Mouse (Mus musculus) midbrain, embryonic 11.5 days (tissue): ENCODE results near the gene Ssbp3. TPM values are rescaled to one million over a fixed set of nuclear protein-coding genes. Genes with fewer than 3 reads are reported as not detected.

ENCODE experiments used
- ATAC-seq: fragments of 200-750 bp; cut with Nextera tagmentation; 2 replicates; pipeline ENCODE4 v1.8.0; 2017; ENCODE audit warnings: moderate TSS enrichment, moderate library complexity; ENCODE audit not compliant: low FRiP score
- DNase-seq: peaks from one replicate; pipeline ENCODE4 v3.0.0; 2015; ENCODE audit warnings: low spot score; ENCODE audit errors: missing footprints
- H3K27ac ChIP-seq: fragments of 300-500 bp; sonication (generic); 2 replicates; pipeline ENCODE4 v1.5.1; 2014; ENCODE audit warnings: low read depth, low read length
- H3K27me3 ChIP-seq: fragments of 300-500 bp; sonication (generic); 2 replicates; pipeline ENCODE4 v1.6.1; 2014; ENCODE audit warnings: mild to moderate bottlenecking, low read length, moderate library complexity, mixed read lengths; ENCODE audit not compliant: control insufficient read depth, insufficient read depth
- H3K36me3 ChIP-seq: fragments of 300-500 bp; sonication (generic); 2 replicates; pipeline ENCODE4 v1.6.1; 2014; ENCODE audit warnings: mild to moderate bottlenecking, low read length, moderate library complexity, mixed read lengths; ENCODE audit not compliant: control insufficient read depth, insufficient read depth
- H3K4me1 ChIP-seq: fragments of 300-500 bp; sonication (generic); 2 replicates; pipeline ENCODE4 v1.6.1; 2014; ENCODE audit warnings: low read length; ENCODE audit not compliant: control insufficient read depth, insufficient read depth
- H3K4me2 ChIP-seq: fragments of 300-500 bp; sonication (generic); 2 replicates; pipeline ENCODE4 v1.6.1; 2014; ENCODE audit warnings: mild to moderate bottlenecking, moderate library complexity
- H3K4me3 ChIP-seq: fragments of 300-500 bp; sonication (generic); 2 replicates; pipeline ENCODE4 v1.5.1; 2014; ENCODE audit warnings: low read depth, low read length
- H3K9ac ChIP-seq: fragments of 300-500 bp; sonication (generic); 2 replicates; pipeline ENCODE4 v1.6.1; 2014; ENCODE audit warnings: low read length
- H3K9me3 ChIP-seq: fragments of 300-500 bp; sonication (generic); 2 replicates; pipeline ENCODE4 v1.6.1; 2016; ENCODE audit warnings: low read length; ENCODE audit not compliant: control insufficient read depth
- WGBS: fragments of 180-500 bp; shearing (Covaris S2); extraction: QIAGEN DNeasy Blood & Tissue Kit; methylation state at CpG from one replicate; pipeline ENCODE4 v1.1.7; 2014; 5-methylcytosine and 5-hydroxymethylcytosine counted together
- polyA plus RNA-seq: library from polyadenylated mRNA; unstranded; fragments of >200 nt; fragmentation: Nextera tagmentation; extraction: Ambion mirVana; gene quantifications from 2 replicates; pipeline ENCODE4 v1.2.1, GENCODE M21; 2014

Gene Ssbp3
- polyA plus RNA-seq, 1 experiment from 2014 or later: 124 TPM

DNA sequence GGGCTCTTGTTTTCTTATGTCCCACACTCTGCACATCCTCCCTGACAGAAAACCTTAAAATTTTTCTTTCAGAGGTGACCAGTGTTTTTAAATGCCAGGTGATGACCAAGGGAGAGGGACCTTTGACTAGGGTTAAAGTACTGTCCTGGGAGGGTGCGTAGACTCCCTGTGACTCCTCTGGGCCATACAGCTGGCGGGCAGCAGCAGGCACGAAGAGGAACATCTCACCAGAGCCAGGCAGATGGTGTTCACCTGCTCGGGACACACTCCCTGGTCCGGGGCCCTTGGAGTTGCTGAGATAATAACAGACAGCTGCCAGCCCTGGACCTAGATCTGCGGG, 78.4 kb downstream of the Ssbp3 start:
- H3K4me1 ChIP-seq: peaks cover 77% of the 10 kb centered on the region
- 20% methylated on average over 6 of the region's 6 CpGs for WGBS
- H3K4me2 ChIP-seq: peak overlapping the region; percentile 26; the same call in 1 of the 2 replicates
- no peaks in the 10 kb centered on the region for H3K9me3 ChIP-seq
- H3K4me3 ChIP-seq: no peak overlapping the region
- no peaks in the 10 kb centered on the region for H3K36me3 ChIP-seq
- H3K27me3 ChIP-seq: no peaks in the 10 kb centered on the region; the same call in 1 of the 2 replicates
- ATAC-seq (no peak), DNase-seq (no peak)
- H3K9ac ChIP-seq: peak overlapping the region; percentile 7; the same call in 1 of the 2 replicates
- peak overlapping the region; percentile 77 for H3K27ac ChIP-seq

- H3K9me3 ChIP-seq: no peaks in the 10 kb centered on the region
- H3K27me3 ChIP-seq: no peaks in the 10 kb centered on the region; the same call in 1 of the 2 replicates
- H3K9ac ChIP-seq: peak overlapping the region; percentile 39
- peak; percentile 71 for ATAC-seq
- H3K4me1 ChIP-seq: peaks cover 77% of the 10 kb centered on the region
- peak overlapping the region; percentile 26; the same call in 1 of the 2 replicates for H3K4me2 ChIP-seq
- peak overlapping the region; percentile 77 for H3K27ac ChIP-seq
- no peak overlapping the region for H3K4me3 ChIP-seq
- DNase-seq: peak; percentile 93
- H3K36me3 ChIP-seq: no peaks in the 10 kb centered on the region
- WGBS: 17% methylated on average over 10 of the region's 10 CpGs
Measured at GRCm38 (mm10) chr4:106989226-106989983, 78.9 kb downstream of the Ssbp3 start.

- no peak overlapping the region for H3K27ac ChIP-seq
- 92% methylated on average over 5 of the region's 5 CpGs for WGBS
Measured at GRCm38 (mm10) chr4:106993053-106993452, 82.6 kb downstream of the Ssbp3 start.

GRCm38 (mm10) chr4:106994252-106994651, 83.8 kb downstream of the Ssbp3 start:
- H3K36me3 ChIP-seq: no peaks in the 10 kb centered on the region
- H3K4me3 ChIP-seq: no peak overlapping the region
- DNase-seq (no peak), ATAC-seq (no peak)
- no peaks in the 10 kb centered on the region for H3K9me3 ChIP-seq
- H3K27ac ChIP-seq: no peak overlapping the region
- 83% methylated on average over 5 of the region's 5 CpGs for WGBS
- H3K27me3 ChIP-seq: no peaks in the 10 kb centered on the region
- no peak overlapping the region for H3K9ac ChIP-seq
- peaks cover 37% of the 10 kb centered on the region for H3K4me1 ChIP-seq
- H3K4me2 ChIP-seq: no peak overlapping the region

More at GRCm38 (mm10) chr4:106993053-106993452, 82.6 kb downstream of the Ssbp3 start:
- H3K27me3 ChIP-seq: no peaks in the 10 kb centered on the region
- no peaks in the 10 kb centered on the region for H3K9me3 ChIP-seq
- no peak overlapping the region for H3K9ac ChIP-seq
- DNase-seq: no peak
- H3K4me1 ChIP-seq: peaks cover 49% of the 10 kb centered on the region
- H3K4me2 ChIP-seq: no peak overlapping the region
- no peaks in the 10 kb centered on the region for H3K36me3 ChIP-seq
- no peak for ATAC-seq
- H3K4me3 ChIP-seq: no peak overlapping the region

DNA sequence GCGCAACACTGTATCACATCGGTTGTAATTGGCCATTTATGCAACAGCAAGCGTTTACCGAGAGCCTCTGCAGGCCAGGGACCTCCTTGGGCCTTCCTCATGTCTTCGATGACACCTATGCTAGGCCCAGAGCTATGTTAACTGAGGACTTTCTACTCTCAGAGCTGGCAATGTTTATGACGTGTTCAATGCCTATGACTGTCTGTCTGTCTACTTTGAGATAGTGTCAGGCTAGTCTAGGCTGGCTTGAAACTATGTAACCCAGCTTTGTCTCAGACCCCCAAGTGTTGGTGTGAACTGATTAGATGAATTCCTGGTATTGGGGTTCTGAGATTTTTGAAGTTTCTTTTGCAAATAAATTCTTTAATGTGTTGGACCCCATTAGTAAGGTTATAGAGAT, 84.6 kb downstream of the Ssbp3 start:
- Histone ChIP-seq H3K4me3 (no peak overlapping the region), H3K36me3 (no peaks in the 10 kb centered on the region), H3K9ac (no peak overlapping the region), H3K9me3 (no peaks in the 10 kb centered on the region), H3K4me2 (no peak overlapping the region), H3K4me1 (peaks cover 34% of the 10 kb centered on the region), H3K27me3 (no peaks in the 10 kb centered on the region), H3K27ac (no peak overlapping the region)
- 93% methylated on average over 6 of the region's 6 CpGs for WGBS
- DNase-seq: no peak
- ATAC-seq: no peak

- Histone ChIP-seq H3K4me1 (peaks cover 30% of the 10 kb centered on the region), H3K4me2 (no peak overlapping the region), H3K27me3 (no peaks in the 10 kb centered on the region), H3K4me3 (no peak overlapping the region), H3K36me3 (no peaks in the 10 kb centered on the region), H3K9me3 (no peaks in the 10 kb centered on the region), H3K27ac (no peak overlapping the region), H3K9ac (no peak overlapping the region)
- WGBS: 86% methylated on average over 5 of the region's 5 CpGs
- DNase-seq (no peak), ATAC-seq (no peak)
Measured at GRCm38 (mm10) chr4:106995513-106995912, 85.0 kb downstream of the Ssbp3 start.

GRCm38 (mm10) chr4:106996305-106997076, 86.0 kb downstream of the Ssbp3 start:
- no peaks in the 10 kb centered on the region for H3K27me3 ChIP-seq
- H3K9me3 ChIP-seq: no peaks in the 10 kb centered on the region
- H3K4me1 ChIP-seq: peaks cover 31% of the 10 kb centered on the region
- no peak overlapping the region for H3K27ac ChIP-seq
- H3K4me2 ChIP-seq: no peak overlapping the region
- H3K9ac ChIP-seq: no peak overlapping the region
- no peaks in the 10 kb centered on the region for H3K36me3 ChIP-seq
- no peak for ATAC-seq
- DNase-seq: no peak
- 64% methylated on average over 13 of the region's 13 CpGs for WGBS
- no peak overlapping the region for H3K4me3 ChIP-seq

GRCm38 (mm10) chr4:107001259-107001810, 90.8 kb downstream of the Ssbp3 start:
- no peak for ATAC-seq
- Histone ChIP-seq H3K27me3 (no peaks in the 10 kb centered on the region), H3K4me1 (peaks cover 25% of the 10 kb centered on the region), H3K4me2 (no peak overlapping the region), H3K9me3 (no peaks in the 10 kb centered on the region), H3K4me3 (no peak overlapping the region), H3K36me3 (no peaks in the 10 kb centered on the region), H3K27ac (no peak overlapping the region), H3K9ac (no peak overlapping the region)
- no peak for DNase-seq
- 64% methylated on average over 5 of the region's 5 CpGs for WGBS
